Mouse (Mus musculus): ENCODE results near the gene 2700081O15Rik. TPM values are rescaled to one million over a fixed set of nuclear protein-coding genes. Genes with fewer than 3 reads are reported as not detected.
"Not testable (repeated sequence)": the region's sequence is repeated elsewhere in the genome, so short reads cannot be mapped to it uniquely, and the experiment has no call there.

2700081O15Rik gene
- 10 to 100 TPM; 11.5 to 11.8 TPM for total RNA-seq (2021)
- long read RNA-seq, experiment 1, full-length matches to known transcripts, result 4 of 12 reads
- long read RNA-seq, experiment 1, partial matches to known transcripts, result 0 of 12 reads
- long read RNA-seq, experiment 1, other reads (novel, unspliced or antisense), result 8 of 12 reads
- long read RNA-seq, experiment 2, full-length matches to known transcripts, result 3 of 6 reads
- long read RNA-seq, experiment 2, partial matches to known transcripts, result 0 of 6 reads
- long read RNA-seq, experiment 2, other reads (novel, unspliced or antisense), result 3 of 6 reads

DNA sequence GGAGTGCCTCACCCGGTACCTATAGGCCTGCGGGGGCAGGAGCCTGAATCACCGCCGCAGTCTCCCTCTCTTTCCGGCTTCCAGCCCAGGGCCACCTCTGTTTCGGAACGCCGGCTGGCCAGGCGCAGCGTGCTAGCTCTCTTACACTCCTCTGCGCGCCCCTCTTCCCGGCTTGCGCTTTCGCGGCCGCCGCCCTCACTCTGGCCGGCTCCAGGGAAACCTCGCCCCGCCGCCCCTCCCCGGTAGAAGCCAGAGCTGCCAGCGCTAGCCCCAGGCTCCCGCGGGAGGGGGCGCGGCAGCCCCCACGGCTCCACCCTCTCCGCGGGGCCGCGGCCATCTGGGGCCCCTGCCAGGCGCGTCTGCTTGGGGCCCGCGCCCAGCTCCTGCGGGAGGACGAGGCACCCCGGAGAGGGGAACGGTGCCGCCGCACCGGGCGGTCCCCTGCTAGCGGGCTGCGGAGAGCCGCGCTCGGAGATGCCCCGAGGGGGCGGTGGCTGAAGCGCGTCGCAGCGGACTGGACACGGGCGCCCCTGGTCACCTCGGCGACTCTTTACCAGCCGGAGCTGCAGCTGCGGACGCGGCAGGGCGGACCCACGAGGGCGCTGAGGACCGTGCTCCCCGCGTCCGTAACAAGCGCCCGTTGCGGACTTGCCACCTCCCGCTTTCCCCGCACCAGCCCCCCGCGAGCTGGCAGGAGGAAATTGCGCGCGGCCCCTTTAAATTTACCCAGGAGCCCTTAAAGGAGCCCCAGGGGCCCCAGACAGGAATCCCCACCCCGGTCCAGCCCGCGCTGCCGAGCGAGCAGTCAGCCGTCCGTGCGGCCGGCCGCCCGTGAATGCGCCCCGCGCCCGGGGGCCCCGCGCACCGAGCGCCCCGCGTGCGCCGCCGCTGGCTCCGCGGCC lies at the start of gene 2700081O15Rik:
Gene 2700081O15Rik (plus strand): TSS at position 792 of the 902 bp plus-strand sequence.
- DNase-seq, result peak; percentile 87 to 90

GRCm38 (mm10) chr19:7369469-7369868 lies 48.0 kb upstream of the 2700081O15Rik start:
- DNase-seq, result not testable (repeated sequence)

- DNase-seq, result no peak
Measured at GRCm38 (mm10) chr19:7374491-7374890, 42.9 kb upstream of the 2700081O15Rik start.

GRCm38 (mm10) chr19:7377639-7378038 lies 39.8 kb upstream of the 2700081O15Rik start:
- no peak for DNase-seq

- no peak for DNase-seq
Measured at GRCm38 (mm10) chr19:7381906-7382247, 35.5 kb upstream of the 2700081O15Rik start.

- DNase-seq, result peak; percentile 59 to 77
Measured at GRCm38 (mm10) chr19:7382248-7382902, 35.0 kb upstream of the 2700081O15Rik start.

DNA sequence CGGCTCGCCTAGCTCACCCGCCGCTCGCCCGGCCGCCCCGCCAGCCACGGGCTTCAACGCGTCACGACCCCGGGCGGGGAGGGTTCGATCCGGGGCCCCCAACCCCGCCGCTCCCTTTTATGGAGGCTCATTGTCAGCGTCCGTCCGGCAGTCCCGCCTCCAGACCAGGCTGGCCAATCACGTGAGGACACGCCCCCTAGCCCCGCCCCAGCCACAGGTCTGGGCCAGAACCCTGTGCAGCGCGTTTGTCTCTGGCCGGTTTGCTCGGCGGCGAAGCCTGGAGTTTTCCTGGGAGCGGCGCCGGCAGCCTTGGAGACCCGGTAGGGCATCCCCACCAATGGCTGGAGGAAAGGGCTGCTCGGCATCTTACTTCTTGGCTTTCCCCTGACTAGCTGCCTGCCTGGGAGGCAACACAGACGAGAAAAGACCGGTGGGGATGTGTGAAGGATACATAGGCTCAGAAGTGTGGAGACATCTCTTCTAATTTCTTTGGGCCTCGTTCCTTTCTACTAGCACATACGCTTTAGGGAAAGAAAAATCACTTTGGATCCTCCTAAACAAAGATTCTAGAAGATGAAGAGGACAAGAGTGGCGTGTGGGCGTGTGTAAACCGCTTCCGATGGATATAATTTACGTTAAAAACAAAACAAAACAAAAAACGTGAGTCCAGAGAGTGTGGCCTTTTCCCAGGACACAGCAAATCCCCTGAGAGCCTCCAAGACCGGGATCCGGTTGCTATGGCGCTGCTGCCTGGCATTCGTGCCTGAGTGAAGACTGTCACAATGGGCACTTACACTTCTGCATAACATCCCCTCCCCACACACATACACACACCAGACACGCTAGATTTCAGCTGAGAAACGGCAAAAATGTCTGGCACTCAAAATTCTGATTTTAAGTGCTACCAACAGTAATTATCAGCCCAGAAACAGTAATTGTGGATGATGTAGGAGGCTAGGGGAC lies 34.2 kb upstream of the 2700081O15Rik start, which contains the start of gene Spindoc:
Gene Spindoc (minus strand): TSS at position 92 of the 963 bp plus-strand sequence.
- peak; percentile 98 to 100 for DNase-seq

DNA sequence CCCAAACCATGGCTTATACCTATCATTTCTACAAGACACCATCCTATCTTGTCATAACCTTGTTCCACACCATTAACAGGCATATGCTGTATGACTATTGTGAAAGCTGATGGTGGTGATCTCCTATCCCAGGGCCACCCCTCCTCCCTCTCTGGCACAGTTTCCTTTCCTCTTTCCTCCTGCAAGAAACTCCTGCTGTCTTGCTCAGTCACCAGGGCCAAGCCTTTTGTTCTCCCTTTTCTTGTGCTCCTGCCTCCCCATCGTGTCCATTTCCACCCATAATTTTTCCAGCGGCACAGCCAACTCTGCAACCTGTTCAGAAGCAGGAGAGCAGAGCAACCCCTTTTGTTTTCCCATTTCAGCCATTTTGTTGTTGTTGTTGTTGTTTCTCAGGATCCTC lies 31.4 kb upstream of the 2700081O15Rik start:
- no peak for DNase-seq

GRCm38 (mm10) chr19:7388488-7388887 lies 28.9 kb upstream of the 2700081O15Rik start:
- no peak for DNase-seq

DNA sequence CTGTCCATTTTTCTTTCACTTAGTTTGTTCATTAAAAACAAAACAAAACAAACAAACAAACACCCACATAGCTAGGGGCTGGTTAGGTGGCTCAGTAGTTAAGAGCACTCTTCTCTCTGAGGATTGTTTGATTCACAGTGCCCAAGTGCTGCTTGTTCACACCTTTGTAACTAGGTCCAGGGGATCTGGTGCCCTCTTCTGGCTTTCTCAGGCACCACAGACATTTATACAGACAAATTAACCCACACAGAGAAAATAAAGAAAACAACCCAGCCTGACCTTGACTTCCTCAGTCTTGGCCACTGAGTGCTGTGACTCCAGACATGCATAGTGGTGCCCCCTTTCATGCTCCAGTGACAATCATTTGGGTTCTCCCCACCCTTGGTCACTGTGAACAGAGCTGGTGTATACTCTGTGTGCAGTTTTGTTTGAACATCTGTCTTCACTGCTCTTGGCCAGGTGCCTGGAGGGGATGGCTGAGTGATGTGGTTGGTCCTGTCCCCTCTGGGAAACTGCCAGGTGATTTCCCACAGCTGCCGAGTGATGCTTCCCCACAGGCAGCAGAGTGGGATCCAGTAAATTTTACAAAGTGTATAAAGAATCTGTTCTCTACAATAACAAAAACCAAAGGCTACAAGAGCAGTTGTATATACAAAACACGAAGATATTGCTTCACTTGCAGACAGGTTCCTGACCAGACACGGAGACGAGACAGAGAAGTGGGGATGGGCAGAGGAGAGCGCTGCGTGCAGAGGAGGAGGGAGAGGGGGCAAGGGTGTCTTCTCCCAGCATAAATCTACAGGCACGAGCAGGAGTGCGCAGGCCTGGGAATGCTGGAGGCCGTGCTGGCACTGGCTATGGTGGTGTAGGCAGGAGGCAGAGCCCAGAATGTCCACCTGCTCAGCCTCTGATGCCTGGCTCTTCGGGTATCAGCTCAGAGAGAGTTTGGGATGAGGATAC lies 20.3 kb upstream of the 2700081O15Rik start:
- peak in 1 of 2 experiments; percentile 29 for DNase-seq

DNA sequence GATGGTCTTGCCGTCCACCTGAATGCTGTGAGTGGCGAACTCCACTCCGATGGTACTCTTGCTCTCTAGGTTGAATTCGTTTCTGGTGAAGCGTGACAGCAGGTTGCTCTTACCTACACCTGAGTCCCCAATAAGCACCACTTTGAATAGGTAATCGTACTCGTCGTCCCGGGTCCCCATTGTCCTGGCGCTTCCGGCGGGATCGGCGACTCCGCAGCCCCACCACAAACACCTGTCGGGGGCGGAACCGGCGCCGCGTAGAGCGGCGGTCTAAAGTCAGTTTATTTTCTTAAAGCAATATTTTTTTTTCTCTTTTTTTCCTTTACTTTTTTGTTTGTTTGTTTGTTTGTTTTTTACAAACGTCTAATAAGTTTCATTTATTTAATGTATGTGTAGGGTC lies 18.5 kb upstream of the 2700081O15Rik start:
- DNase-seq, result not testable (repeated sequence)

- DNase-seq, result peak; percentile 48 to 76
Measured at GRCm38 (mm10) chr19:7400635-7401034, 16.8 kb upstream of the 2700081O15Rik start.

- no peak for DNase-seq
Measured at GRCm38 (mm10) chr19:7404623-7405229, 12.7 kb upstream of the 2700081O15Rik start.

DNA sequence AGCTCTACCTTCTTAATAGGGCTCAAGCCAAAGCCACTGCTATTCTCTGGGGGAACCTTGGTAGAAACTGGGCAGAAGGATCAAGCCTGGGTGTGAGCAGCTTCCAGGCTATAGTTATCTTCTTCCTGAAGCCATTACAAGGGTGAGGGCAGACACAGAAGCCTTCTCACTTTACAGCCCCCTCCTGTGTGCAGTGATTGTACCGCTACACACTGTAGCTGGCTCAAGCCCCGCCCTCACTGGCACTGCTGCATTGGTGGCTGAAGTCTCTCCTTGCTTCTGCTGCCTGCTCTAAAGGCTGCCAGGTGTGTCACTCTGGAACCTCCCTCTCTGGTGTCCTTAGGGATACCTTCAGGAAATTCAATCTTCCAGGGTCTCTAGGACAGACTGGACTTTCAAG lies 5.1 kb upstream of the 2700081O15Rik start:
- no peak for DNase-seq

DNA sequence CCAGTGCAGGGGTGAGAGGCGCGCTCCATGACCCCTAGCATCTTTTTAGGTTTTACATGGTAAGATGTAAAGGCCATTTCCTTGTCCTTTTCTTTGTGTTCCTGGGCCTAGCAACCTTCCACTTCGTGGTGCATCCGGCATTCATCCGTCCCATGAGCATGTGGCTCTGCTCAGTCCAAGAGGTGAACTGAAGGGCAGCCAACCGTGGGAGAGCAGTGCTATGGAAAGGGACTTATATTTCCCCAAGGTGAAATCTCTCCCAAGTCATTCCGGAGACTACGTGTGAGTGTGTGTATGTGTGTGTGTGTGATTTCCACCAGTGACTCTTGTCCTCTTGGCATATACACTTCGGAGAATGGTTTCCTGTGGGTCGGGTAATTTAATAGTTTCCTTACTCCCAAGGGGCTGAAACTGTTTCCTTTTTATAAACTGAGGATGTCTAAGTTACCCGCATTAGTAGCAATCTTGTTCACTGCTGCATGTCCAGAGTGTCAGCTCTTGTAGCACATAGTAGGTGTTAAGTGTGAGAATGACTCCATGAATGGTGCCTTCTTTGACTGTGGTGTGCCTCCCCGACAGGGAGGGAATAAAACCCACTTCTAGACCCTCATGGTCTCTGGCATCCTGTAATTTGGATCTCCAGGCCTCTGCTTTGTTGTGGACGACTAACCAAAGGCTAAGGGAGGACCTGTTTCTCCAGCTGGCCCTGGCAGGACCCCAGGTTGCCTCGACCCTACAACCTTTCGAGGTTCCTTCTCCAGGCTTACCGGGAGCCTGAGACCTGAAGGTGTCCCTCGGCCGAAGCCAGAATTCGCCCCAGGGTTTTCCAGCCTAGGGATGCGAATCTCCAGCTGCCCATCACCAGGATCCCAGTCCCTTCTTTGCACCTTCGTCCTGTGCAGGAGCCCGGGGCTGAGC lies 1.2 kb upstream of the 2700081O15Rik start:
- peak; percentile 23 to 32 for DNase-seq

DNA sequence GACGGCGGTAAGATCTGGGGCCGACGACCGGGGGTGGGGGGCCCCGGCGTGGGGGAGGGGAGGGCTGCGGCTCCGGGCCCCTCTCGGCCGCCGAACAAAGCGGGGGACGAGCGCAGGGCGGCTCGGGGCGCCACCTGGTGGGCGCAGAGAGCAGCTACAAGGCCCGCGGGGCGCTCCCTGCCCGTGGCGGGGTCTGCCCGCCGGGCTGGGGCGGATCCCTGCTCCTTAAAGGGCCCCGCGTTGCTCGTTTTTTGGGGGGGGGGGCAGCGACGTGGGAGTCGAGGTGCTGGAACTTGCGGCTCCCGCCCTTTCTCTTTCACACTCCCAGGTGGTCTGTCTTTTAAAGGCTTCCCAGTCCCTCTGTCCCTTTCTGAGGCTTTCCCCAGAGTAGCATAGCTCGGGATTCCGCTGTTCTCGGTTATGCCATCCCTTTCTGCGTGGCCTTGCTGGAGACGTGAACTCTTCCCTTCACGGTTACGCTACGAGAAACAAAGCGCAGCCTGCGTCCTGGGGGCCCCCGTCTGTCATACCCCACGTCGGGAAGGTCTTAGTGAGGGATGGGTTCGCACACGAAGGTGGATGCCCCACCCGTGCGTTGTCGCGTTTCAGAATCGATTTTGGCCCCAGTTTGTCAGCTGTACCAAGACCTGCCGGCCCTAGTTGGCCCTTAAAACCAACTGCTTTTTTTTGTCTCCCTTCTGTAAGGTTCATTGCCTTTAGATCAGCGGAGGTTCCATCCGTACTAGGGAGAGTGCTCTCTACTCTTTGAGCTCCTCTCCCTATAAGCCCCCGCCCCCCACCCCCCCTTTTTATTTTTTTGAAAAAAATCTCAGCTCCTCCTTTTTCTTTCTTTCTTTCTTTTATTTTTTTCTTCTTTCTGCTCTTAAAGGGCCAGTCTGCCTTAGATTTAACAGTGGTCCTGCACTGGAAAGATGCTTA lies 755 bp downstream of the 2700081O15Rik start:
- peak; percentile 86 to 87 for DNase-seq

- DNase-seq, result peak; percentile 29 to 35
Measured at GRCm38 (mm10) chr19:7419134-7419533, 1.7 kb downstream of the 2700081O15Rik start.
